Mouse (Mus musculus) layer of hippocampus, adult 18-20 months (tissue): ENCODE results near the gene Dna2. TPM values are rescaled to one million over a fixed set of nuclear protein-coding genes. Genes with fewer than 3 reads are reported as not detected.

Experiments used
- total RNA-seq, 2 experiments: library from RNA; stranded (reverse); gene quantifications; 2 replicates each; pipeline ENCODE4 v1.2.3; 2021

Gene Dna2
- total RNA-seq, 2 experiments from 2014 or later: 1.1 to 1.2 TPM

Other genes with a start within 250 kb of the Dna2 start
- gene Stox1, start 220.9 kb upstream of the Dna2 start, total RNA-seq: 1 to 10 TPM; 1.9 to 3.8 TPM
- 10 to 100 TPM; 54.4 to 56.6 TPM for gene Ccar1, start 154.7 kb upstream of the Dna2 start, total RNA-seq
- gene Tet1, start 38.0 kb upstream of the Dna2 start, total RNA-seq: 10 to 100 TPM in 1 of 2 experiments, 1 to 10 TPM in 1; 9.6 to 12.6 TPM
- gene Slc25a16, start 26.4 kb upstream of the Dna2 start, total RNA-seq: 10 to 100 TPM; 36.9 to 38.3 TPM
- gene Rufy2, start 33.2 kb downstream of the Dna2 start, total RNA-seq: 10 to 100 TPM; 73.4 to 76.1 TPM
- gene Hnrnph3, start 77.2 kb downstream of the Dna2 start, total RNA-seq: 10 to 100 TPM; 51.5 to 55.5 TPM
- gene Pbld2, start 77.3 kb downstream of the Dna2 start, total RNA-seq: 1 to 10 TPM; 1.7 to 1.9 TPM
- gene Pbld1, start 113.1 kb downstream of the Dna2 start, total RNA-seq: under 1 TPM; 0.35 to 0.43 TPM
- 1 to 10 TPM in 1 of 2 experiments, under 1 TPM in 1; 0.79 to 2.4 TPM for gene Atoh7, start 152.6 kb downstream of the Dna2 start, total RNA-seq